Mouse (Mus musculus) midbrain, embryonic 11.5 days (tissue): Measurements from ENCODE around the gene Anxa3. TPM values are rescaled to one million over a fixed set of nuclear protein-coding genes. Genes with fewer than 3 reads are reported as not detected.
A peak's percentile ranks its signal among the peaks of the same experiment; 100 is the strongest.

Source experiments
- ATAC-seq: fragments of 200-750 bp; cut with Nextera tagmentation; 2 replicates; pipeline ENCODE4 v1.8.0; 2017; ENCODE audit warnings: moderate TSS enrichment, moderate library complexity; ENCODE audit not compliant: low FRiP score
- DNase-seq: peaks from one replicate; pipeline ENCODE4 v3.0.0; 2015; ENCODE audit warnings: low spot score; ENCODE audit errors: missing footprints
- H3K27ac ChIP-seq: fragments of 300-500 bp; sonication (generic); 2 replicates; pipeline ENCODE4 v1.5.1; 2014; ENCODE audit warnings: low read depth, low read length
- H3K27me3 ChIP-seq: fragments of 300-500 bp; sonication (generic); 2 replicates; pipeline ENCODE4 v1.6.1; 2014; ENCODE audit warnings: mild to moderate bottlenecking, low read length, moderate library complexity, mixed read lengths; ENCODE audit not compliant: control insufficient read depth, insufficient read depth
- H3K36me3 ChIP-seq: fragments of 300-500 bp; sonication (generic); 2 replicates; pipeline ENCODE4 v1.6.1; 2014; ENCODE audit warnings: mild to moderate bottlenecking, low read length, moderate library complexity, mixed read lengths; ENCODE audit not compliant: control insufficient read depth, insufficient read depth
- H3K4me1 ChIP-seq: fragments of 300-500 bp; sonication (generic); 2 replicates; pipeline ENCODE4 v1.6.1; 2014; ENCODE audit warnings: low read length; ENCODE audit not compliant: control insufficient read depth, insufficient read depth
- H3K4me2 ChIP-seq: fragments of 300-500 bp; sonication (generic); 2 replicates; pipeline ENCODE4 v1.6.1; 2014; ENCODE audit warnings: mild to moderate bottlenecking, moderate library complexity
- H3K4me3 ChIP-seq: fragments of 300-500 bp; sonication (generic); 2 replicates; pipeline ENCODE4 v1.5.1; 2014; ENCODE audit warnings: low read depth, low read length
- H3K9ac ChIP-seq: fragments of 300-500 bp; sonication (generic); 2 replicates; pipeline ENCODE4 v1.6.1; 2014; ENCODE audit warnings: low read length
- H3K9me3 ChIP-seq: fragments of 300-500 bp; sonication (generic); 2 replicates; pipeline ENCODE4 v1.6.1; 2016; ENCODE audit warnings: low read length; ENCODE audit not compliant: control insufficient read depth
- WGBS: fragments of 180-500 bp; shearing (Covaris S2); extraction: QIAGEN DNeasy Blood & Tissue Kit; methylation state at CpG from one replicate; pipeline ENCODE4 v1.1.7; 2014; 5-methylcytosine and 5-hydroxymethylcytosine counted together
- polyA plus RNA-seq: library from polyadenylated mRNA; unstranded; fragments of >200 nt; fragmentation: Nextera tagmentation; extraction: Ambion mirVana; gene quantifications from 2 replicates; pipeline ENCODE4 v1.2.1, GENCODE M21; 2014

Gene Anxa3
- polyA plus RNA-seq, 1 experiment from 2014 or later: 52.7 TPM

- Histone ChIP-seq H3K4me3 (no peak overlapping the region), H3K9ac (no peak overlapping the region), H3K4me2 (peak overlapping the region; percentile 58; the same call in 1 of the 2 replicates), H3K27ac (no peak overlapping the region), H3K9me3 (no peaks in the 10 kb centered on the region), H3K4me1 (no peaks in the 10 kb centered on the region), H3K36me3 (no peaks in the 10 kb centered on the region), H3K27me3 (no peaks in the 10 kb centered on the region)
- DNase-seq (peak; percentile 85), ATAC-seq (no peak)
- 51% methylated on average over 10 of the region's 10 CpGs for WGBS
Measured at GRCm38 (mm10) chr5:96793953-96794635, 955 bp downstream of the Anxa3 start.

DNA sequence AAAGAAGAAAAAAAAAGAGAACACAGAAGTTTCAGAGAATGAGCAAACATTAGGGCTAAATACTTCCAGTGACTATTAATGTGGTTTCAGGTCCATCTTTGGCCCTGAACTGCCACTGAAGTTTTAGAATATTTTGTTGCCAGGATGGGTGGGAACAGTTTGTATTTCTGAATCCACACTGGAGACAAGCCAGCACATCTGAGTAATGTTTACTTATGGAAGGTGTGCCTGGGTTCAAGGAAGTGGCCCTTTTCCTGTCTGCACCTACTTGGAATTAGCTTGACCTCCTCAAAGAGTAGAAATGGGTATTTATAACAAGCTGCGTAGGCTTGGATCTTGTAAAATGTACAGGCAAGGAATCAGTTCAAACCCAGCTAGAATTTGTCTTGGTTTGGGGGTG, 2.6 kb downstream of the Anxa3 start:
- H3K4me3 ChIP-seq: no peak overlapping the region
- H3K36me3 ChIP-seq: no peaks in the 10 kb centered on the region
- H3K4me1 ChIP-seq: no peaks in the 10 kb centered on the region
- H3K27me3 ChIP-seq: no peaks in the 10 kb centered on the region
- H3K4me2 ChIP-seq: no peak overlapping the region
- DNase-seq (no peak), ATAC-seq (no peak)
- no peak overlapping the region for H3K27ac ChIP-seq
- no peaks in the 10 kb centered on the region for H3K9me3 ChIP-seq
- H3K9ac ChIP-seq: no peak overlapping the region
- WGBS: 81% methylated on average over 1 of the region's 1 CpGs

GRCm38 (mm10) chr5:96797465-96797864, 4.3 kb downstream of the Anxa3 start:
- Histone ChIP-seq H3K27ac (no peak overlapping the region), H3K9me3 (no peaks in the 10 kb centered on the region), H3K4me3 (no peak overlapping the region), H3K4me1 (peaks cover 3% of the 10 kb centered on the region; the same call in 1 of the 2 replicates), H3K27me3 (no peaks in the 10 kb centered on the region), H3K36me3 (no peaks in the 10 kb centered on the region), H3K4me2 (no peak overlapping the region), H3K9ac (no peak overlapping the region)
- ATAC-seq (no peak), DNase-seq (no peak)
- WGBS: 94% methylated on average over 6 of the region's 6 CpGs

DNA sequence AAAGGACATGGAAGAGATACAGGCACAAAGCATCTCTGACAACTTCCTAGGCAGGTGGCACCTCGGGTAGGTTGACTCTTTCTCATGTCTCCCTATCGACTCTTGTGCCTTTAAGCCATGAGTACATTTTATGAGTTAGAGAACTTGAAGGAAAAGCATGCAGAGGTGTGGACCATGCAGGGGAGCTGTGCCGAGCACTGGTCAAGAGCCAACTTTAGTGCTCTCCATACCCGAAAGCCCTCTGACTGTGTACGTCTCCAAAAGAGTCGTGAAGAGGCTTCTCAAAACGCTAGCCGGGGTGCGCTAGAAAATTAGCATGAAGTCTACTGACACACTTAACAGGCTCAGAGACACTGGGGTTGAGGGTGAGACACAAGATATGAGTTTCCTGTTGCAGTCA, 6.0 kb downstream of the Anxa3 start:
- 92% methylated on average over 9 of the region's 9 CpGs for WGBS
- H3K9me3 ChIP-seq: no peaks in the 10 kb centered on the region

GRCm38 (mm10) chr5:96799969-96800368, 6.8 kb downstream of the Anxa3 start:
- Histone ChIP-seq H3K36me3 (no peaks in the 10 kb centered on the region), H3K4me1 (peaks cover 3% of the 10 kb centered on the region; the same call in 1 of the 2 replicates), H3K9ac (no peak overlapping the region), H3K27me3 (no peaks in the 10 kb centered on the region), H3K4me3 (no peak overlapping the region), H3K4me2 (no peak overlapping the region), H3K9me3 (no peaks in the 10 kb centered on the region), H3K27ac (no peak overlapping the region)
- ATAC-seq (no peak), DNase-seq (no peak)
- WGBS: 93% methylated on average over 9 of the region's 9 CpGs

More for the DNA sequence above, 6.0 kb downstream of the Anxa3 start:
- DNase-seq (no peak), ATAC-seq (no peak)
- Histone ChIP-seq H3K4me3 (no peak overlapping the region), H3K9ac (no peak overlapping the region), H3K4me1 (peaks cover 3% of the 10 kb centered on the region; the same call in 1 of the 2 replicates), H3K27me3 (no peaks in the 10 kb centered on the region), H3K36me3 (no peaks in the 10 kb centered on the region), H3K4me2 (no peak overlapping the region), H3K27ac (no peak overlapping the region)

GRCm38 (mm10) chr5:96802185-96802584, 9.0 kb downstream of the Anxa3 start:
- H3K27ac ChIP-seq: no peak overlapping the region
- no peaks in the 10 kb centered on the region for H3K36me3 ChIP-seq
- no peak for ATAC-seq
- WGBS: 41% methylated on average over 7 of the region's 7 CpGs
- H3K9ac ChIP-seq: no peak overlapping the region
- no peaks in the 10 kb centered on the region for H3K9me3 ChIP-seq
- no peaks in the 10 kb centered on the region for H3K27me3 ChIP-seq
- H3K4me2 ChIP-seq: no peak overlapping the region
- DNase-seq: peak; percentile 89
- H3K4me3 ChIP-seq: no peak overlapping the region
- H3K4me1 ChIP-seq: peaks cover 3% of the 10 kb centered on the region; the same call in 1 of the 2 replicates

GRCm38 (mm10) chr5:96803091-96803490, 10.0 kb downstream of the Anxa3 start:
- WGBS: 55% methylated on average over 3 of the region's 3 CpGs
- no peak for ATAC-seq
- no peak overlapping the region for H3K4me2 ChIP-seq

GRCm38 (mm10) chr5:96804304-96804703, 11.2 kb downstream of the Anxa3 start:
- 89% methylated on average over 4 of the region's 4 CpGs for WGBS
- DNase-seq: no peak
- Histone ChIP-seq H3K4me2 (no peak overlapping the region), H3K4me1 (peaks cover 3% of the 10 kb centered on the region; the same call in 1 of the 2 replicates), H3K9ac (no peak overlapping the region), H3K36me3 (no peaks in the 10 kb centered on the region), H3K27me3 (no peaks in the 10 kb centered on the region), H3K4me3 (no peak overlapping the region), H3K9me3 (no peaks in the 10 kb centered on the region), H3K27ac (no peak overlapping the region)
- ATAC-seq: no peak

More at GRCm38 (mm10) chr5:96803091-96803490, 10.0 kb downstream of the Anxa3 start:
- Histone ChIP-seq H3K4me3 (no peak overlapping the region), H3K4me1 (peaks cover 3% of the 10 kb centered on the region; the same call in 1 of the 2 replicates), H3K9ac (no peak overlapping the region), H3K36me3 (no peaks in the 10 kb centered on the region), H3K27ac (no peak overlapping the region), H3K27me3 (no peaks in the 10 kb centered on the region), H3K9me3 (no peaks in the 10 kb centered on the region)
- no peak for DNase-seq

DNA sequence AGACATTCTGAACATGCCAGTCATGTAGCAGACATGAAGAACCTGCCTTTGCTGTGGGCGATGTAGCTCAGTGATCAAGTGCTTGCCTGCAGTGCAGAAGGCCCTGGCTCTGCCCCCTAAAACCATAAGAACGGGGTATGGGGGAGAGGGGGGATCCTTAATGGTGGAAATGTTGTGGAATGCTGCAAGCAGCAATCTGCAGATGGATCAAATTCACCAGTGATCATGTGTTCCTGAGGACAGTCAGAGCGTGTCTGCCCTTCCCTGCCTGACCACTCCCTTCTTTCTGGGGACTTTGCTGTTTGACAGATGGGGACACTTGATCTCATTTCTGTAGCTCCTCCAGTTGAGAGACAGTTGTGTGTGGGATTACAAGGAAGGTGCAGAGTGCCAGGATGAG, 11.7 kb downstream of the Anxa3 start:
- DNase-seq (no peak), ATAC-seq (no peak)
- H3K9me3 ChIP-seq: no peaks in the 10 kb centered on the region
- no peaks in the 10 kb centered on the region for H3K36me3 ChIP-seq
- peaks cover 3% of the 10 kb centered on the region; the same call in 1 of the 2 replicates for H3K4me1 ChIP-seq
- H3K27ac ChIP-seq: no peak overlapping the region
- H3K4me2 ChIP-seq: no peak overlapping the region
- no peak overlapping the region for H3K4me3 ChIP-seq
- 85% methylated on average over 3 of the region's 3 CpGs for WGBS
- H3K9ac ChIP-seq: no peak overlapping the region
- no peaks in the 10 kb centered on the region for H3K27me3 ChIP-seq
